Mouse (Mus musculus) liver, postnatal 0 days (tissue): Measurements from ENCODE around the gene Wtap.

Source experiments
- CTCF ChIP-seq: sonication (generic); IDR thresholded peaks from 2 replicates; pipeline ENCODE4 v1.5.1; 2016; ENCODE audit warnings: antibody characterized with exemption, low read depth
- EP300 ChIP-seq: IDR thresholded peaks from 2 replicates; pipeline ENCODE4 v1.6.1; 2016; ENCODE audit warnings: antibody characterized with exemption, low read depth, mild to moderate bottlenecking

DNA sequence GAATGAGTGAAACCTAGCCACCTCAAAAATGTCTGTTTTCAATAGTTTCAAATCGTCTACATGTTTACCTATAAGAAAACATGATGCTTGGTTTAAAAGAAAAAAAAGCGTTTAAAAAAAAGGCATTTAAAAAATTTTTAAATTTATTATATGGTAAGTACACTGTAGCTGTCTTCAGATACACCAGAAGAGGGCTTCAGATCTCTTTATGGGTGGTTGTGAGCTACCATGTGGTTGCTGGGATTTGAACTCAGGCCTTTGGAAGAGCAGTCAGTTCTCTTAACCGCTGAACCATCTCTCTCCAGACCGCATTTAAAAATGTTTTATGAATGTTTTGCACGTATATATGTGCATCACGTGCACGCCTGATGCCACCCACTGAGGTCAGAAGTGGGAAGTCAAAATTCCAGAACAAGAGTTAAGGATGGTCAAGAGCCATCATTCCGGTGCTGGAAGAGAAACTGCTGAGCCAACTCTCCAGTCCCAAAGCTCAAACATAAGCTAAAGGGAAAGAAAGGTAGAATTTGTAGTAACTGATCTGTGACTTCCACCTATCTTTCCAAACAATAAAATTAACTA lies 3.3 kb downstream of the Wtap start:
- TF ChIP-seq CTCF (no peak), EP300 (no peak)
